Mouse (Mus musculus): ENCODE results near the gene Fam243.

DNA sequence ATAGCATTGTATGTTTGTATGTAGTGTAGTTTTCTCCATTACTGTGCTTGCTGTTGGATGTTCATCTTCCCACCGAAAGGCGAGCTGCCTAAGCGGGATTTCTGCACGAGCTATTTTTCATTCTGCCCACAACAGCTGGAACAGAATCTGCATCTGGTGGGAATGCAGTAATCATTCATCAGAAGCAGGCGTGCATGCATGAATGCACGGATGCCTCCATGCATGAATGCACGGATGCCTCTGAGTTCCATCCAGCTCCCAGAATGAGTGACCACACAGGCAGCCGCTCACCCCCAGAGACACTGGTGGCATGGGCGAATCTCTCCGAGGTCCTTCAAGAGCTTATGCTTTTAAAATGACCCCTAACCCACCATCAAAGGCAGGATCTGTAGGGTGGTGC lies 36.3 kb upstream of the Fam243 start:
- TF ChIP-seq CTCF (IDR thresholded peaks at IDR 0.05; ENCODE audit: low read depth), result no peak
- TF ChIP-seq EP300 (IDR thresholded peaks at IDR 0.05; ENCODE audit: low read depth), result no peak

Measured in heart, postnatal 0 days (tissue).